Mouse (Mus musculus): ENCODE data around the gene Rnf2. TPM values are rescaled to one million over a fixed set of nuclear protein-coding genes. Genes with fewer than 3 reads are reported as not detected.

The Rnf2 gene
- total RNA-seq (2015; ENCODE audit: low replicate concordance) (7.9 and 13.4 TPM in 2 replicates), total RNA-seq (2017; ENCODE audit: low replicate concordance) (11.9 and 13.2 TPM in 2 replicates)

- ATAC-seq (replicated peaks; ENCODE audit: low FRiP score, poor library complexity, severe bottlenecking), result peak; percentile 96
Measured at GRCm38 (mm10) chr1:151500531-151501361, at the start of gene Rnf2. Gene Rnf2, minus strand, starts transcription at chr1:151500955.

- ATAC-seq (replicated peaks; ENCODE audit: low FRiP score, poor library complexity, severe bottlenecking), result no peak
Measured at GRCm38 (mm10) chr1:151549794-151550193, 49.0 kb upstream of the Rnf2 start.

GRCm38 (mm10) chr1:151548896-151549610 lies 48.3 kb upstream of the Rnf2 start:
- no peak for ATAC-seq (replicated peaks; ENCODE audit: low FRiP score, poor library complexity, severe bottlenecking)

- no peak for ATAC-seq (replicated peaks; ENCODE audit: low FRiP score, poor library complexity, severe bottlenecking)
Measured at GRCm38 (mm10) chr1:151545571-151545970, 44.8 kb upstream of the Rnf2 start.

GRCm38 (mm10) chr1:151544581-151544980 lies 43.8 kb upstream of the Rnf2 start:
- no peak for ATAC-seq (replicated peaks; ENCODE audit: low FRiP score, poor library complexity, severe bottlenecking)

GRCm38 (mm10) chr1:151543796-151544477 lies 43.2 kb upstream of the Rnf2 start:
- ATAC-seq (replicated peaks; ENCODE audit: low FRiP score, poor library complexity, severe bottlenecking), result no peak

GRCm38 (mm10) chr1:151526701-151527100 lies 25.9 kb upstream of the Rnf2 start:
- no peak for ATAC-seq (replicated peaks; ENCODE audit: low FRiP score, poor library complexity, severe bottlenecking)

GRCm38 (mm10) chr1:151517571-151518250 lies 17.0 kb upstream of the Rnf2 start:
- ATAC-seq (replicated peaks; ENCODE audit: low FRiP score, poor library complexity, severe bottlenecking), result no peak

- ATAC-seq (replicated peaks; ENCODE audit: low FRiP score, poor library complexity, severe bottlenecking), result no peak
Measured at GRCm38 (mm10) chr1:151516871-151517270, 16.1 kb upstream of the Rnf2 start.

GRCm38 (mm10) chr1:151515733-151516132 lies 15.0 kb upstream of the Rnf2 start:
- ATAC-seq (replicated peaks; ENCODE audit: low FRiP score, poor library complexity, severe bottlenecking), result no peak

- ATAC-seq (replicated peaks; ENCODE audit: low FRiP score, poor library complexity, severe bottlenecking), result no peak
Measured at GRCm38 (mm10) chr1:151514119-151514518, 13.4 kb upstream of the Rnf2 start.

GRCm38 (mm10) chr1:151510811-151511210 lies 10.1 kb upstream of the Rnf2 start:
- no peak for ATAC-seq (replicated peaks; ENCODE audit: low FRiP score, poor library complexity, severe bottlenecking)

- ATAC-seq (replicated peaks; ENCODE audit: low FRiP score, poor library complexity, severe bottlenecking), result peak; percentile 35; the same call in 1 of the 2 replicates
Measured at GRCm38 (mm10) chr1:151499815-151500501, 797 bp downstream of the Rnf2 start.

- ATAC-seq (replicated peaks; ENCODE audit: low FRiP score, poor library complexity, severe bottlenecking), result no peak
Measured at GRCm38 (mm10) chr1:151498381-151498780, 2.4 kb downstream of the Rnf2 start.

- ATAC-seq (replicated peaks; ENCODE audit: low FRiP score, poor library complexity, severe bottlenecking), result no peak
Measured at GRCm38 (mm10) chr1:151497942-151498341, 2.8 kb downstream of the Rnf2 start.

GRCm38 (mm10) chr1:151497028-151497427 lies 3.7 kb downstream of the Rnf2 start:
- 0 out of 2 replicates have a peak, but pooled peaks have one; percentile 47 for ATAC-seq (replicated peaks; ENCODE audit: low FRiP score, poor library complexity, severe bottlenecking)

- no peak for ATAC-seq (replicated peaks; ENCODE audit: low FRiP score, poor library complexity, severe bottlenecking)
Measured at GRCm38 (mm10) chr1:151495635-151496285, 5.0 kb downstream of the Rnf2 start.

GRCm38 (mm10) chr1:151494711-151495110 lies 6.0 kb downstream of the Rnf2 start:
- ATAC-seq (replicated peaks; ENCODE audit: low FRiP score, poor library complexity, severe bottlenecking), result no peak

GRCm38 (mm10) chr1:151493826-151494225 lies 6.9 kb downstream of the Rnf2 start:
- no peak for ATAC-seq (replicated peaks; ENCODE audit: low FRiP score, poor library complexity, severe bottlenecking)

Data from erythroblast, adult 5-6 weeks (primary cell).